Mouse (Mus musculus): ENCODE results near the gene Zfp654. TPM values are rescaled to one million over a fixed set of nuclear protein-coding genes. Genes with fewer than 3 reads are reported as not detected.

Gene Zfp654
- total RNA-seq, 1 experiment = 19.4 TPM

GRCm38 (mm10) chr16:64836709-64837108 is 14.7 kb downstream of the Zfp654 start:
- in situ Hi-C loops (cut with MboI; ENCODE audit: low sequenced_read_pairs in 2 of 2, unreplicated experiment in 2 of 2) = no loop called here
- 0 out of 4 replicates have a peak, but pooled peaks cover 0 to 2% of the 10 kb centered on the region in 2 experiments for H3K4me1 ChIP-seq (ENCODE audit: control insufficient read depth in 2 of 2, insufficient read depth in 2 of 2, low read length in 2 of 2, poor library complexity in 1 of 2)
- no peak overlapping the region for H3K27ac ChIP-seq (ENCODE audit: insufficient read depth, low read depth, low read length, poor library complexity, severe bottlenecking)
- TF ChIP-seq HCFC1 (IDR thresholded peaks at IDR 0.05; ENCODE audit: borderline replicate concordance, insufficient read depth, low read length) (no peak), CHD2 (IDR thresholded peaks at IDR 0.05; ENCODE audit: low read depth, low read length) (no peak), ZNF384 (IDR thresholded peaks at IDR 0.05; ENCODE audit: low read depth, low read length) (no peak), ZC3H11A (IDR thresholded peaks at IDR 0.05; ENCODE audit: borderline replicate concordance, low read depth, low read length) (no peak), MAFK (IDR thresholded peaks at IDR 0.05; ENCODE audit: insufficient read depth, low read depth, low read length) (no peak)
- no peak overlapping the region for H3K9ac ChIP-seq (ENCODE audit: insufficient read depth, low read depth, low read length, poor library complexity, severe bottlenecking)
- H3K4me3 ChIP-seq (ENCODE audit: insufficient read depth in 1 of 2, low read depth in 1 of 2, low read length in 2 of 2, poor library complexity in 1 of 2, severe bottlenecking in 1 of 2) = no peak overlapping the region
- H3K9me3 ChIP-seq (ENCODE audit: control insufficient read depth, insufficient read depth, low read depth, low read length) = no peaks in the 10 kb centered on the region
- no peak for DNase-seq (ENCODE audit: low read depth, low spot score)
- no peaks in the 10 kb centered on the region for H3K36me3 ChIP-seq (ENCODE audit: control insufficient read depth, insufficient read depth, low read length, poor library complexity, severe bottlenecking)

GRCm38 (mm10) chr16:64835996-64836545 is 15.4 kb downstream of the Zfp654 start:
- H3K9me3 ChIP-seq (ENCODE audit: control insufficient read depth, insufficient read depth, low read depth, low read length) = no peaks in the 10 kb centered on the region
- 0 out of 4 replicates have a peak, but pooled peaks cover 0 to 2% of the 10 kb centered on the region in 2 experiments for H3K4me1 ChIP-seq (ENCODE audit: control insufficient read depth in 2 of 2, insufficient read depth in 2 of 2, low read length in 2 of 2, poor library complexity in 1 of 2)
- H3K4me3 ChIP-seq (ENCODE audit: insufficient read depth in 1 of 2, low read depth in 1 of 2, low read length in 2 of 2, poor library complexity in 1 of 2, severe bottlenecking in 1 of 2) = no peak overlapping the region
- no peak overlapping the region for H3K9ac ChIP-seq (ENCODE audit: insufficient read depth, low read depth, low read length, poor library complexity, severe bottlenecking)
- no peak overlapping the region for H3K27ac ChIP-seq (ENCODE audit: insufficient read depth, low read depth, low read length, poor library complexity, severe bottlenecking)
- in situ Hi-C loops (cut with MboI; ENCODE audit: low sequenced_read_pairs in 2 of 2, unreplicated experiment in 2 of 2) = no loop called here
- DNase-seq (ENCODE audit: low read depth, low spot score) = no peak
- H3K36me3 ChIP-seq (ENCODE audit: control insufficient read depth, insufficient read depth, low read length, poor library complexity, severe bottlenecking) = no peaks in the 10 kb centered on the region
- TF ChIP-seq ZC3H11A (IDR thresholded peaks at IDR 0.05; ENCODE audit: borderline replicate concordance, low read depth, low read length) = no peak
- TF ChIP-seq ZNF384 (IDR thresholded peaks at IDR 0.05; ENCODE audit: low read depth, low read length) = no peak
- TF ChIP-seq MAFK (IDR thresholded peaks at IDR 0.05; ENCODE audit: insufficient read depth, low read depth, low read length) = no peak
- TF ChIP-seq CHD2 (IDR thresholded peaks at IDR 0.05; ENCODE audit: low read depth, low read length) = no peak
- TF ChIP-seq HCFC1 (IDR thresholded peaks at IDR 0.05; ENCODE audit: borderline replicate concordance, insufficient read depth, low read length) = no peak

GRCm38 (mm10) chr16:64830291-64830690 is 21.2 kb downstream of the Zfp654 start:
- H3K9me3 ChIP-seq (ENCODE audit: control insufficient read depth, insufficient read depth, low read depth, low read length) = no peaks in the 10 kb centered on the region

GRCm38 (mm10) chr16:64824474-64824873 is 27.0 kb downstream of the Zfp654 start:
- no peak overlapping the region for H3K4me3 ChIP-seq (ENCODE audit: insufficient read depth in 1 of 2, low read depth in 1 of 2, low read length in 2 of 2, poor library complexity in 1 of 2, severe bottlenecking in 1 of 2)
- no peaks in the 10 kb centered on the region for H3K4me1 ChIP-seq (ENCODE audit: control insufficient read depth in 2 of 2, insufficient read depth in 2 of 2, low read length in 2 of 2, poor library complexity in 1 of 2)
- DNase-seq (ENCODE audit: low read depth, low spot score) = no peak
- in situ Hi-C loops (cut with MboI; ENCODE audit: low sequenced_read_pairs in 2 of 2, unreplicated experiment in 2 of 2) = no loop called here
- TF ChIP-seq MAFK (IDR thresholded peaks at IDR 0.05; ENCODE audit: insufficient read depth, low read depth, low read length) = no peak
- no peak for TF ChIP-seq CHD2 (IDR thresholded peaks at IDR 0.05; ENCODE audit: low read depth, low read length)
- TF ChIP-seq ZNF384 (IDR thresholded peaks at IDR 0.05; ENCODE audit: low read depth, low read length) = no peak
- TF ChIP-seq HCFC1 (IDR thresholded peaks at IDR 0.05; ENCODE audit: borderline replicate concordance, insufficient read depth, low read length) = no peak
- no peak for TF ChIP-seq ZC3H11A (IDR thresholded peaks at IDR 0.05; ENCODE audit: borderline replicate concordance, low read depth, low read length)
- H3K27ac ChIP-seq (ENCODE audit: insufficient read depth, low read depth, low read length, poor library complexity, severe bottlenecking) = no peak overlapping the region
- no peak overlapping the region for H3K9ac ChIP-seq (ENCODE audit: insufficient read depth, low read depth, low read length, poor library complexity, severe bottlenecking)
- H3K9me3 ChIP-seq (ENCODE audit: control insufficient read depth, insufficient read depth, low read depth, low read length) = no peaks in the 10 kb centered on the region
- H3K36me3 ChIP-seq (ENCODE audit: control insufficient read depth, insufficient read depth, low read length, poor library complexity, severe bottlenecking) = no peaks in the 10 kb centered on the region; the same call in 1 of the 2 replicates

More at GRCm38 (mm10) chr16:64830291-64830690, 21.2 kb downstream of the Zfp654 start:
- H3K36me3 ChIP-seq (ENCODE audit: control insufficient read depth, insufficient read depth, low read length, poor library complexity, severe bottlenecking) = no peaks in the 10 kb centered on the region
- no peak for TF ChIP-seq ZNF384 (IDR thresholded peaks at IDR 0.05; ENCODE audit: low read depth, low read length)
- no peak overlapping the region for H3K4me3 ChIP-seq (ENCODE audit: insufficient read depth in 1 of 2, low read depth in 1 of 2, low read length in 2 of 2, poor library complexity in 1 of 2, severe bottlenecking in 1 of 2)
- in situ Hi-C loops (cut with MboI; ENCODE audit: low sequenced_read_pairs in 2 of 2, unreplicated experiment in 2 of 2) = no loop called here
- no peak overlapping the region for H3K27ac ChIP-seq (ENCODE audit: insufficient read depth, low read depth, low read length, poor library complexity, severe bottlenecking)
- no peak for DNase-seq (ENCODE audit: low read depth, low spot score)
- no peak overlapping the region for H3K9ac ChIP-seq (ENCODE audit: insufficient read depth, low read depth, low read length, poor library complexity, severe bottlenecking)
- H3K4me1 ChIP-seq (ENCODE audit: control insufficient read depth in 2 of 2, insufficient read depth in 2 of 2, low read length in 2 of 2, poor library complexity in 1 of 2) = peaks cover 2% of the 10 kb centered on the region in 2 experiments; a peak in 1 of 4 replicates

GRCm38 (mm10) chr16:64823890-64824289 is 27.6 kb downstream of the Zfp654 start:
- no peaks in the 10 kb centered on the region for H3K4me1 ChIP-seq (ENCODE audit: control insufficient read depth in 2 of 2, insufficient read depth in 2 of 2, low read length in 2 of 2, poor library complexity in 1 of 2)
- H3K36me3 ChIP-seq (ENCODE audit: control insufficient read depth, insufficient read depth, low read length, poor library complexity, severe bottlenecking) = no peaks in the 10 kb centered on the region; the same call in 1 of the 2 replicates
- TF ChIP-seq CHD2 (IDR thresholded peaks at IDR 0.05; ENCODE audit: low read depth, low read length) (no peak), ZNF384 (IDR thresholded peaks at IDR 0.05; ENCODE audit: low read depth, low read length) (no peak), ZC3H11A (IDR thresholded peaks at IDR 0.05; ENCODE audit: borderline replicate concordance, low read depth, low read length) (no peak), HCFC1 (IDR thresholded peaks at IDR 0.05; ENCODE audit: borderline replicate concordance, insufficient read depth, low read length) (no peak), MAFK (IDR thresholded peaks at IDR 0.05; ENCODE audit: insufficient read depth, low read depth, low read length) (no peak)
- H3K27ac ChIP-seq (ENCODE audit: insufficient read depth, low read depth, low read length, poor library complexity, severe bottlenecking) = no peak overlapping the region
- in situ Hi-C loops (cut with MboI; ENCODE audit: low sequenced_read_pairs in 2 of 2, unreplicated experiment in 2 of 2) = no loop called here
- no peaks in the 10 kb centered on the region for H3K9me3 ChIP-seq (ENCODE audit: control insufficient read depth, insufficient read depth, low read depth, low read length)
- H3K4me3 ChIP-seq (ENCODE audit: insufficient read depth in 1 of 2, low read depth in 1 of 2, low read length in 2 of 2, poor library complexity in 1 of 2, severe bottlenecking in 1 of 2) = no peak overlapping the region
- H3K9ac ChIP-seq (ENCODE audit: insufficient read depth, low read depth, low read length, poor library complexity, severe bottlenecking) = no peak overlapping the region
- no peak for DNase-seq (ENCODE audit: low read depth, low spot score)
